Mouse (Mus musculus) heart, adult 10 weeks (tissue): ENCODE data around the gene Ecm1. TPM values are rescaled to one million over a fixed set of nuclear protein-coding genes. Genes with fewer than 3 reads are reported as not detected.

Experiments
- polyA plus RNA-seq: library from polyadenylated mRNA; stranded (reverse); fragments of 350-450 nt; fragmentation: Illumina TruSeq; extraction: RNeasy Lipid Tissue Mini Kit (QIAGEN cat#74804); gene quantifications from one replicate; pipeline ENCODE4 v1.2.3, GENCODE M21; 2014; ENCODE audit warnings: low read depth, low replicate concordance

Ecm1 gene
- 54.6 TPM for polyA plus RNA-seq

GRCm38 (mm10) chr3:95739353-95740104 is at the start of gene Ecm1:
TSS of gene Ecm1 (minus strand) at chr3:95739569.

DNA sequence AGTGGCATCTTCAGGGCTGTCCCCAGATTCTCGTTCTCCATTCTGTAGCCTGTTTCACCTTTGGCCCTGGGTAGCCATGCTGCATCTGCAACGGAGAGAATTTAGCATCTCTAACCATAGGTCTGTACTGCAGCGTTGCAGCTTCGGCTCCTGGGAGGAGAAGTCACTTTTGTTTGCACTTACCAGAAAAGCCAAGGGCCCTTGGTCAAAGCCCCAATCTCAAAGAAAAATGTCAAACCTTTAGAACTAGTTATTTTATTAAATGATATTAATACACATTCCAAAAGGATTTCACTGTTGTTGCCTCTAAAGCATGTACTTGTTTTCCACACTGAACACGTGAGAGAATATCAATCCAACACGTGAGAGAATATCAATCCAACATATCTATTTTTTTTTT is 20.7 kb upstream of the Ecm1 start, which contains the start of gene Tars2:
Gene Tars2 (minus strand): TSS at position 101 of the 400 bp plus-strand sequence.

GRCm38 (mm10) chr3:95687524-95688421 is 51.6 kb downstream of the Ecm1 start, which contains the start of gene Adamtsl4:
TSS of gene Adamtsl4 (minus strand) at chr3:95687917.

Other genes with a start within 250 kb of the Ecm1 start
- gene Ctsk, start 240.3 kb downstream of the Ecm1 start, polyA plus RNA-seq: 5.2 TPM
- gene Ctss, start 212.8 kb downstream of the Ecm1 start, polyA plus RNA-seq: 20.0 TPM
- not detected for gene Hormad1, start 179.9 kb downstream of the Ecm1 start, polyA plus RNA-seq
- gene Golph3l, start 150.6 kb downstream of the Ecm1 start, polyA plus RNA-seq: 17.8 TPM
- gene Ensa, start 114.6 kb downstream of the Ecm1 start, polyA plus RNA-seq: 82.3 TPM
- gene Mcl1, start 80.8 kb downstream of the Ecm1 start, polyA plus RNA-seq: 125 TPM
- gene Adamtsl4, start 51.7 kb downstream of the Ecm1 start, polyA plus RNA-seq: 41.3 TPM
- 42.7 TPM for gene Tars2, start 20.6 kb upstream of the Ecm1 start, polyA plus RNA-seq
- 17.4 TPM for gene Rprd2, start 79.3 kb upstream of the Ecm1 start, polyA plus RNA-seq
- 20.2 TPM for gene Prpf3, start 116.3 kb upstream of the Ecm1 start, polyA plus RNA-seq
- gene Mrps21, start 131.9 kb upstream of the Ecm1 start, polyA plus RNA-seq: 443 TPM
- gene Ciart, start 142.7 kb upstream of the Ecm1 start, polyA plus RNA-seq: 3.8 TPM
- gene BC028528, start 152.4 kb upstream of the Ecm1 start, polyA plus RNA-seq: 17.9 TPM
- 82.4 TPM for gene Aph1a, start 154.4 kb upstream of the Ecm1 start, polyA plus RNA-seq
- 199 TPM for gene Car14, start 165.1 kb upstream of the Ecm1 start, polyA plus RNA-seq
- gene Anp32e, start 189.7 kb upstream of the Ecm1 start, polyA plus RNA-seq: 68.1 TPM